Mouse (Mus musculus): ENCODE results near the gene Tnfsf8.

GRCm38 (mm10) chr4:63860688-63861540, at the start of gene Tnfsf8:
- TF ChIP-seq MYOG (IDR thresholded peaks at IDR 0.05; ENCODE audit: control insufficient read depth, extremely low read depth, insufficient read length) (no peak), CTCF (IDR thresholded peaks at IDR 0.05; ENCODE audit: control insufficient read depth, insufficient read depth, insufficient read length) (no peak), MYOD1 (IDR thresholded peaks at IDR 0.05; ENCODE audit: control insufficient read depth, insufficient read length, low read depth) (no peak)
